Mouse (Mus musculus): ENCODE results near the gene Hlcs.

DNA sequence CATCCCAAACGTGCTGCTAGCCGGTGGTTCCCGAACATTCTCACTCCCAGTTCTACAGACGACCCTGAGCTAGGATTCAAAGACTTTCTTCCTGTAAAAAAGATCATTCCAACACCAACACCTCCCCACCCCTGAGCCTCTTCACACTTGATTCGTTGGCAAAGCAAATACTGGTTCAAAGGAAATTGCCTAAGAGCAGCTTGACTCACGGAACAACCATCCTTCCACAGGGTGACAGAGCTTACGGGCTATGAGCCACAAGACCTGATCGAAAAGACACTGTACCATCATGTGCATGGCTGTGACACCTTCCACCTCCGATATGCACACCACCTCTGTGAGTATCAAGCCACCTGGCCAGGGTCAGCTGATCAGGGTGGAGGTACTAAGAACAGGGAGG is 198.7 kb downstream of the Hlcs start:
- TF ChIP-seq POLR2A (IDR thresholded peaks at IDR 0.05; ENCODE audit: borderline replicate concordance, extremely low read depth, insufficient read depth, insufficient read length, poor library complexity, severe bottlenecking) = no peak
- no peak for TF ChIP-seq CTCF (IDR thresholded peaks at IDR 0.05; ENCODE audit: borderline replicate concordance, extremely low read depth, insufficient read depth, insufficient read length)
